Mouse (Mus musculus): ENCODE measurements at regions not wholly inside any gene's neighbourhood (a gene's known extent, or its start where the extent isn't known, plus 50 kb on each side); places are given as distances from the start of the nearest gene placed in this dataset.

GRCm38 (mm10) chr12:93088031-93088790 is 1239.3 kb upstream of the Sel1l start:
- Histone ChIP-seq H3ac (ENCODE audit: control insufficient read depth, insufficient read length, low read depth) (no peak overlapping the region), H3K36me3 (ENCODE audit: control insufficient read depth, insufficient read depth) (no peaks in the 10 kb centered on the region), H3K79me2 (ENCODE audit: control insufficient read depth, insufficient read depth) (no peaks in the 10 kb centered on the region), H3K4me3 (ENCODE audit: insufficient read depth, poor library complexity, severe bottlenecking) (no peak overlapping the region), H3K79me3 (ENCODE audit: low read depth) (no peaks in the 10 kb centered on the region), H3K27me3 (ENCODE audit: control insufficient read depth, insufficient read depth, insufficient read length) (no peaks in the 10 kb centered on the region)
- TF ChIP-seq CTCF (IDR thresholded peaks at IDR 0.05; ENCODE audit: control insufficient read depth, insufficient read depth, insufficient read length): no peak
- TF ChIP-seq USF1 (IDR thresholded peaks at IDR 0.05; ENCODE audit: low read depth): no peak
- no peak for TF ChIP-seq MAX (IDR thresholded peaks at IDR 0.05)
- no peak for TF ChIP-seq MYOD1 (IDR thresholded peaks at IDR 0.05; ENCODE audit: control insufficient read depth, insufficient read length, low read depth)
- no peak for TF ChIP-seq FOSL1 (IDR thresholded peaks at IDR 0.05; ENCODE audit: insufficient read depth, low read length, poor library complexity, severe bottlenecking)
- TF ChIP-seq MYOG (IDR thresholded peaks at IDR 0.05; ENCODE audit: control insufficient read depth, extremely low read depth, insufficient read length): no peak
- TF ChIP-seq CEBPB (IDR thresholded peaks at IDR 0.05; ENCODE audit: low read depth): no peak

- Histone ChIP-seq H3ac (ENCODE audit: control insufficient read depth, insufficient read length, low read depth) (no peak overlapping the region), H3K27me3 (ENCODE audit: control insufficient read depth, insufficient read depth, insufficient read length) (no peaks in the 10 kb centered on the region), H3K79me3 (ENCODE audit: low read depth) (no peaks in the 10 kb centered on the region), H3K4me3 (ENCODE audit: insufficient read depth, poor library complexity, severe bottlenecking) (no peak overlapping the region), H3K79me2 (ENCODE audit: control insufficient read depth, insufficient read depth) (no peaks in the 10 kb centered on the region), H3K36me3 (ENCODE audit: control insufficient read depth, insufficient read depth) (no peaks in the 10 kb centered on the region)
- TF ChIP-seq CTCF (IDR thresholded peaks at IDR 0.05; ENCODE audit: control insufficient read depth, insufficient read depth, insufficient read length): no peak
- TF ChIP-seq MYOG (IDR thresholded peaks at IDR 0.05; ENCODE audit: control insufficient read depth, extremely low read depth, insufficient read length): no peak
- TF ChIP-seq CEBPB (IDR thresholded peaks at IDR 0.05; ENCODE audit: low read depth): no peak
- no peak for TF ChIP-seq MYOD1 (IDR thresholded peaks at IDR 0.05; ENCODE audit: control insufficient read depth, insufficient read length, low read depth)
- no peak for TF ChIP-seq USF1 (IDR thresholded peaks at IDR 0.05; ENCODE audit: low read depth)
- no peak for TF ChIP-seq FOSL1 (IDR thresholded peaks at IDR 0.05; ENCODE audit: insufficient read depth, low read length, poor library complexity, severe bottlenecking)
- no peak for TF ChIP-seq MAX (IDR thresholded peaks at IDR 0.05)
Measured at GRCm38 (mm10) chr12:93063864-93064263, 1214.9 kb upstream of the Sel1l start.

DNA sequence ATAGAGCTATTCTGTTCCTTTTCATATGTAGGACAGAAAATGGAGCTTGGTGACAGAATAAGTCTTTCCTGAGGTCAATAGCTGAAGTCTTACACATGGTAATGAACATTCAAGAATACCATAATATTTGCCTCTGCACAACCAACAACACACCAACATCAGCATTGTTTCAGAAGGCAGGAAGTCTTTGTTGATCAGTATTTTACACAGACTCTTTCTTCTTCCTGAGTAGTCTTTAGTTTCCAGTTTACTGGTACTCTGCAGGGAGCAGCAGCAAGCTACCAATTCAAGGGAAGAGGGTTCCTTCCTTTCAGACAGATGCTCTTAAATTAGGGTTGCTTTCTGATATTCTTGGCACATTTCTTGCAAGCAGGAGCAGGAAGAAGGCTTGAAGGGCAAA is 1170.7 kb upstream of the Sel1l start:
- Histone ChIP-seq H3K27me3 (ENCODE audit: control insufficient read depth, insufficient read depth, insufficient read length) (no peaks in the 10 kb centered on the region), H3K4me3 (ENCODE audit: insufficient read depth, poor library complexity, severe bottlenecking) (no peak overlapping the region), H3ac (ENCODE audit: control insufficient read depth, insufficient read length, low read depth) (no peak overlapping the region), H3K79me3 (ENCODE audit: low read depth) (no peaks in the 10 kb centered on the region), H3K36me3 (ENCODE audit: control insufficient read depth, insufficient read depth) (no peaks in the 10 kb centered on the region), H3K79me2 (ENCODE audit: control insufficient read depth, insufficient read depth) (no peaks in the 10 kb centered on the region)
- TF ChIP-seq MAX (IDR thresholded peaks at IDR 0.05) (no peak), MYOG (IDR thresholded peaks at IDR 0.05; ENCODE audit: control insufficient read depth, extremely low read depth, insufficient read length) (no peak), CTCF (IDR thresholded peaks at IDR 0.05; ENCODE audit: control insufficient read depth, insufficient read depth, insufficient read length) (no peak), MYOD1 (IDR thresholded peaks at IDR 0.05; ENCODE audit: control insufficient read depth, insufficient read length, low read depth) (no peak), CEBPB (IDR thresholded peaks at IDR 0.05; ENCODE audit: low read depth) (no peak), USF1 (IDR thresholded peaks at IDR 0.05; ENCODE audit: low read depth) (no peak), FOSL1 (IDR thresholded peaks at IDR 0.05; ENCODE audit: insufficient read depth, low read length, poor library complexity, severe bottlenecking) (no peak)

DNA sequence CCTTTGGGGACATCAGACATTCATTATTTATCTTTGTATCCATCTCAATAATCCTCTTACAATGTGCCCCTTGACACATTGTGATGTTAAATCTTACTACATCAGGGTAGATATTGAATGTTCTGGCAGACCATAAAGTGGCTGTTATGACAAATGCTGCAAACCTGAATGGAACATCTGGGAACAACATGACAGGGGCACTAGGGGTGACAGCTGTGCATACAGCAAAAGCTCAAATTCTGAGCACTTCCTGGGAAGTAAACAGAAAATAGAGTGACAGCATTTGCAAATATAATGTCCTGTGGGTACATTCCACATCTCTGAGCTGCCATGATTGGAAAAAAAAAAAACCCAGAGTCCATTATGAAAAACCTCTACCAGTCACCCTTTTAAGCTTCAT is 1162.6 kb upstream of the Sel1l start:
- Histone ChIP-seq H3K79me3 (ENCODE audit: low read depth) (no peaks in the 10 kb centered on the region), H3ac (ENCODE audit: control insufficient read depth, insufficient read length, low read depth) (no peak overlapping the region), H3K79me2 (ENCODE audit: control insufficient read depth, insufficient read depth) (no peaks in the 10 kb centered on the region), H3K27me3 (ENCODE audit: control insufficient read depth, insufficient read depth, insufficient read length) (no peaks in the 10 kb centered on the region), H3K4me3 (ENCODE audit: insufficient read depth, poor library complexity, severe bottlenecking) (no peak overlapping the region), H3K36me3 (ENCODE audit: control insufficient read depth, insufficient read depth) (no peaks in the 10 kb centered on the region)
- TF ChIP-seq CEBPB (IDR thresholded peaks at IDR 0.05; ENCODE audit: low read depth) (no peak), CTCF (IDR thresholded peaks at IDR 0.05; ENCODE audit: control insufficient read depth, insufficient read depth, insufficient read length) (no peak), USF1 (IDR thresholded peaks at IDR 0.05; ENCODE audit: low read depth) (no peak), MAX (IDR thresholded peaks at IDR 0.05) (no peak)

DNA sequence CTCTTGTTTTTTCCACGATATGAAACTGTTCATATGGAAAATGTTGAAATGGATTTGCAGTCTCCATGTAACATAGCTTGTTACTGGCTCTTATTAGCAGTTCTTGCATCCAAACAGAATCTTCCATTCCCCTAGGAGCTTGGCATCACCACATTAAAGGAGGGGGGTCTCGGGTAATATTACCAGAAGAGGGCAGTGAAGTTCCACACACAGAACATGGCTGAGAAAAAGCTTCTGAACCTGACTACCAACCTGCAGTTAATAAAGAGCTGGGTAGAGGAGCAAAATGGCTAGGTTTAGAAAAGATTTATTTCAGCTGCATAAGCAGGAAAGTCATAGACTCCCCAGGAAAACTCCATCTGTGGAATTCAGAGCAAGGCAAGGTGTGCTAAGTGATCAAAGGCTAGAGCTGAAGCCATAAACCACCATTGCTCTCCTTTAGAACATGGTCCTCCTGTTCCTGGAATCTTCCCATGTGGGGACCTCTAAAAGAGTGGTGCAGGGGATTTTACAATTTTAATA is 1157.9 kb upstream of the Sel1l start:
- Histone ChIP-seq H3K36me3 (ENCODE audit: control insufficient read depth, insufficient read depth) (no peaks in the 10 kb centered on the region), H3K27me3 (ENCODE audit: control insufficient read depth, insufficient read depth, insufficient read length) (no peaks in the 10 kb centered on the region), H3K79me2 (ENCODE audit: control insufficient read depth, insufficient read depth) (no peaks in the 10 kb centered on the region), H3K79me3 (ENCODE audit: low read depth) (no peaks in the 10 kb centered on the region), H3K4me3 (ENCODE audit: insufficient read depth, poor library complexity, severe bottlenecking) (no peak overlapping the region), H3ac (ENCODE audit: control insufficient read depth, insufficient read length, low read depth) (no peak overlapping the region)
- TF ChIP-seq MYOD1 (IDR thresholded peaks at IDR 0.05; ENCODE audit: control insufficient read depth, insufficient read length, low read depth) (no peak), MAX (IDR thresholded peaks at IDR 0.05) (no peak), MYOG (IDR thresholded peaks at IDR 0.05; ENCODE audit: control insufficient read depth, extremely low read depth, insufficient read length) (no peak), CTCF (IDR thresholded peaks at IDR 0.05; ENCODE audit: control insufficient read depth, insufficient read depth, insufficient read length) (no peak), CEBPB (IDR thresholded peaks at IDR 0.05; ENCODE audit: low read depth) (no peak), FOSL1 (IDR thresholded peaks at IDR 0.05; ENCODE audit: insufficient read depth, low read length, poor library complexity, severe bottlenecking) (no peak), USF1 (IDR thresholded peaks at IDR 0.05; ENCODE audit: low read depth) (no peak)

All from C2C12 (cell line).